In the genomic region with DNA sequence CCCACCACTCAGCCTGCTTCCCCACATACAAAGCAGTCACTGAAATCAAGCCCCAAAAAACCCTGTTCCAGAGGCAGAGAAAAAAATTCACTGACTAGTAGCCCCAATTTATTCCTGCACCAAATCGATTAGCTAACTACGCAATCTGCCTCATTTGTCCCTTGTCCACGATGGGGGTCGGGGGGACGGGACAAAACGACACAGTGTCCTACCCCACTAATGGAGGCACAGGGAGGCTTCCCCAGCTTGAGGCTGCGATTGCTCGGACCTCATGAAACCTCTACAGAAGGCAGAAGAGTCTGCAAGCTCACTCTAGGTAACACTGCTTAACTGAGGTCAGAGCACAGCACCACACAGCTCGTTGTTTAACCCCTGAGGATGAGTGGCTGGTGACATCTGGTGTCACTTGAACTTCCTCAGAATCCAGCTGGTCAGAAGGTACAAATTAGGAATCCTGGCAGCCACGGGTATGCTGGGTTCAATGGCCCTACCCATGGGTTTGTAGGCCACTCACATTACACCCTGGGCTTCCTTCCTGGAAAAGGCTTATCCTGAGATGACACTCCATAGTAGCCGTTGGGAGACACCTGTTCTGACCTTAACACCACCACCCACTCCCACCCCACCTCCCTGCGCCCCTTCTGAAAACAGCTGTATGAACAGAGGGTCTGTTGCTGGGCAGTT, we compare ENCODE assay signal across 8 mouse cellular contexts. TPM values are rescaled to one million over a fixed set of nuclear protein-coding genes. Genes with fewer than 3 reads are reported as not detected.
DNase-seq lines count a peak whose midpoint lies in the region; ATAC-seq lines count a peak whose summit lies in the region.

No protein-coding gene starts in this region.

- intact Hi-C loops in heart, postnatal 10 days (cut with DNase I) = loop anchor here (5.0 kb wide), 1 partner anchor 52 kb away; no protein-coding TSS in a partner anchor

- H3K4me1 ChIP-seq in heart, embryonic 15.5 days (replicated peaks) = peaks cover 21% of the 10 kb centered on the region
- peaks cover 24% of the 10 kb centered on the region for H3K4me1 ChIP-seq in embryonic facial prominence, embryonic 13.5 days
- peaks cover 28% of the 10 kb centered on the region for H3K4me1 ChIP-seq in hindbrain, embryonic 14.5 days (replicated peaks; ENCODE audit: control insufficient read depth, insufficient read depth, low read length)
- H3K4me1 ChIP-seq in midbrain, embryonic 12.5 days = peaks cover 27% of the 10 kb centered on the region

- no peaks in the 10 kb centered on the region for H3K36me3 ChIP-seq in heart, embryonic 15.5 days
- H3K36me3 ChIP-seq in embryonic facial prominence, embryonic 13.5 days = no peaks in the 10 kb centered on the region
- no peaks in the 10 kb centered on the region for H3K36me3 ChIP-seq in hindbrain, embryonic 14.5 days (replicated peaks; ENCODE audit: control insufficient read depth, insufficient read depth)
- no peaks in the 10 kb centered on the region for H3K36me3 ChIP-seq in midbrain, embryonic 12.5 days

- no peak for ATAC-seq in heart, embryonic 15.5 days (replicated peaks; ENCODE audit: insufficient number of reproducible peaks, insufficient read depth, low FRiP score, low read depth)
- no peak for ATAC-seq in embryonic facial prominence, embryonic 13.5 days (ENCODE audit: insufficient number of reproducible peaks, insufficient read depth, low FRiP score, low TSS enrichment, low read depth)
- ATAC-seq in hindbrain, embryonic 14.5 days (ENCODE audit: low FRiP score) = no peak
- peak; percentile 32; the same call in 1 of the 2 replicates for ATAC-seq in midbrain, embryonic 12.5 days (ENCODE audit: low FRiP score, low read depth)

- H3K9me3 ChIP-seq in heart, embryonic 15.5 days (replicated peaks) = no peaks in the 10 kb centered on the region
- no peaks in the 10 kb centered on the region for H3K9me3 ChIP-seq in embryonic facial prominence, embryonic 13.5 days
- H3K9me3 ChIP-seq in hindbrain, embryonic 14.5 days (ENCODE audit: control insufficient read depth, low read length) = no peaks in the 10 kb centered on the region
- no peaks in the 10 kb centered on the region for H3K9me3 ChIP-seq in midbrain, embryonic 12.5 days

- no peak overlapping the region for H3K27ac ChIP-seq in heart, embryonic 15.5 days
- no peak overlapping the region for H3K27ac ChIP-seq in embryonic facial prominence, embryonic 13.5 days
- no peak overlapping the region for H3K27ac ChIP-seq in hindbrain, embryonic 14.5 days
- H3K27ac ChIP-seq in midbrain, embryonic 12.5 days (replicated peaks) = no peak overlapping the region

- WGBS in heart, embryonic 15.5 days = 74% methylated on average over 12 of the region's 12 CpGs
- 69% methylated on average over 12 of the region's 12 CpGs for WGBS in embryonic facial prominence, embryonic 13.5 days
- 75% methylated on average over 12 of the region's 12 CpGs for WGBS in hindbrain, embryonic 14.5 days
- WGBS in midbrain, embryonic 12.5 days = 77% methylated on average over 12 of the region's 12 CpGs

- H3K4me3 ChIP-seq in heart, embryonic 15.5 days = peak overlapping the region; percentile 84
- peak overlapping the region; percentile 69 for H3K4me3 ChIP-seq in embryonic facial prominence, embryonic 13.5 days
- peak overlapping the region; percentile 73 for H3K4me3 ChIP-seq in hindbrain, embryonic 14.5 days (replicated peaks; ENCODE audit: low read length)
- no peak overlapping the region for H3K4me3 ChIP-seq in midbrain, embryonic 12.5 days

- H3K9ac ChIP-seq in heart, embryonic 15.5 days = no peak overlapping the region
- peak overlapping the region; percentile 79; the same call in 1 of the 2 replicates for H3K9ac ChIP-seq in embryonic facial prominence, embryonic 13.5 days
- H3K9ac ChIP-seq in hindbrain, embryonic 14.5 days = no peak overlapping the region
- H3K9ac ChIP-seq in midbrain, embryonic 12.5 days (replicated peaks) = no peak overlapping the region

- no peaks in the 10 kb centered on the region; the same call in 1 of the 2 replicates for H3K27me3 ChIP-seq in heart, embryonic 15.5 days
- peaks cover 30% of the 10 kb centered on the region for H3K27me3 ChIP-seq in embryonic facial prominence, embryonic 13.5 days
- H3K27me3 ChIP-seq in hindbrain, embryonic 14.5 days (ENCODE audit: control insufficient read depth, insufficient read depth, low read length) = peaks cover 21% of the 10 kb centered on the region
- peaks cover 51% of the 10 kb centered on the region for H3K27me3 ChIP-seq in midbrain, embryonic 12.5 days

- no peak for DNase-seq in heart, postnatal 10 days
- no peak for DNase-seq in hindbrain, embryonic 14.5 days (ENCODE audit: low spot score)
- DNase-seq in layer of hippocampus, postnatal 36 days = no peak
- DNase-seq in cerebellum, adult 9-10 months = no peak
- no peak for DNase-seq in cerebellum, adult 11 months

- H3K4me2 ChIP-seq in heart, embryonic 15.5 days = peak overlapping the region; percentile 85
- H3K4me2 ChIP-seq in embryonic facial prominence, embryonic 13.5 days = peak overlapping the region; percentile 98
- peak overlapping the region; percentile 100 for H3K4me2 ChIP-seq in hindbrain, embryonic 14.5 days (replicated peaks)
- H3K4me2 ChIP-seq in midbrain, embryonic 12.5 days (replicated peaks) = peak overlapping the region; percentile 100; the same call in 1 of the 2 replicates

RNA-seq across cellular contexts. Expression of a gene that starts 1.7 kb away (rescaled TPM):
- 29.7 and 32.9 TPM in 2 replicates for polyA plus RNA-seq in heart, embryonic 15.5 days (2015; fragmentation: Nextera tagmentation; extraction: Ambion mirVana)
- 10 to 100 TPM; 69.5 to 79.2 TPM for total RNA-seq in heart, postnatal 10 days (2021)
- 15.8 and 20.3 TPM in 2 replicates for polyA plus RNA-seq in embryonic facial prominence, embryonic 13.5 days (2015; fragmentation: Nextera tagmentation; extraction: Ambion mirVana)
- 21.0 and 23.0 TPM in 2 replicates for polyA plus RNA-seq in hindbrain, embryonic 14.5 days (2014; fragmentation: Nextera tagmentation; extraction: Ambion mirVana)
- polyA plus RNA-seq in midbrain, embryonic 12.5 days (2016; fragmentation: Nextera tagmentation; extraction: Ambion mirVana) = 4.5 and 7.1 TPM in 2 replicates
- 10 to 100 TPM; 12.5 to 14.4 TPM for total RNA-seq in layer of hippocampus, postnatal 36 days (2021)
